Mouse (Mus musculus): ENCODE measurements around the gene Syngr2. TPM values are rescaled to one million over a fixed set of nuclear protein-coding genes. Genes with fewer than 3 reads are reported as not detected.

Gene Syngr2
- 8.4 and 8.8 TPM in 2 replicates for polyA plus RNA-seq (2012; rRNA removed)

DNA sequence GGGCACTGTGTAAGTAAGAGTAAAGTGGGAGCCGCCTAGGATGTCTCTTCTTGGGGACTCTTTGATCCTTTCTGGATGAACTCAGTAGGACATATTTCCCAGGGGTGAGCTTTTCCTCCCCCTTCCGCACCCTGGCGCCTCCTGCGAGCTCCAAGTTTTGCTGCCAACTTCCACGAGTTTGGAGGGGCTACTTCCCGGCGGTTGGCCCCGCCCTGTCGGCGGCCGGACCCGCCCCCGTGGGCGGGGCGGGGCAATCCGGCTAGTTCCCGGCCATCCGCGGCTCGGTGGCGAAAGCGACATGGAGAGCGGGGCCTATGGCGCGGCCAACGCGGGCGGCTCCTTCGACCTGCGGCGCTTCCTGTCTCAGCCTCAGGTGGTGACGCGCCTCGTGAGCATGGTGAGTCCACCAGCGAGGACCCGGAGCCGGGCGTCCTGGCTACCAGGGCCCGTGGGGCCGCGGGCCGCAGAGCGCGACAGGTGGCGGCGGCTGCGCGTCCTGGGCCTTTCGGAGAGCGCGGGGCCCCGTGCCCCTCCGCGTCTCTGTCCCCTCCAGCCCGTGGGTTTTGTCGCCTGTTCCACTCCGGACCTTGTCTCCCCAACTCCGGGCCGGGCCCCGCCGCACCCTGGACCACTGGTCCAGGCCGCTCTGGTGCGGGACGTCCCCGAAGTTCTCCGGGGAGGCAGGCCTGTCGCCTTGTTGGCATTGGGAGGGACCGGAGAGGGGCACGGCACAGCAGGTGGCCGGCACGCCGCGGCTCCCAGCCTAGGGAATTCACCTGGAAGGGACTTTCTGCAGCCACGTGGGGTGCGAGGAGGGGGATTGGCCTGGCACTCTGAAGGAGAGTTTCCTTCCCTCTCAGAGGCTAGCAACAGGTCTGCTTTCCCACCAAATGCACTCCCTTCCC, at the start of gene Syngr2, which contains the start of gene Gm20708:
TSS of gene Syngr2 (plus strand) at position 262 of the 905 bp plus-strand sequence.
TSS of gene Gm20708 (plus strand) at position 262 of the 905 bp plus-strand sequence.

DNA sequence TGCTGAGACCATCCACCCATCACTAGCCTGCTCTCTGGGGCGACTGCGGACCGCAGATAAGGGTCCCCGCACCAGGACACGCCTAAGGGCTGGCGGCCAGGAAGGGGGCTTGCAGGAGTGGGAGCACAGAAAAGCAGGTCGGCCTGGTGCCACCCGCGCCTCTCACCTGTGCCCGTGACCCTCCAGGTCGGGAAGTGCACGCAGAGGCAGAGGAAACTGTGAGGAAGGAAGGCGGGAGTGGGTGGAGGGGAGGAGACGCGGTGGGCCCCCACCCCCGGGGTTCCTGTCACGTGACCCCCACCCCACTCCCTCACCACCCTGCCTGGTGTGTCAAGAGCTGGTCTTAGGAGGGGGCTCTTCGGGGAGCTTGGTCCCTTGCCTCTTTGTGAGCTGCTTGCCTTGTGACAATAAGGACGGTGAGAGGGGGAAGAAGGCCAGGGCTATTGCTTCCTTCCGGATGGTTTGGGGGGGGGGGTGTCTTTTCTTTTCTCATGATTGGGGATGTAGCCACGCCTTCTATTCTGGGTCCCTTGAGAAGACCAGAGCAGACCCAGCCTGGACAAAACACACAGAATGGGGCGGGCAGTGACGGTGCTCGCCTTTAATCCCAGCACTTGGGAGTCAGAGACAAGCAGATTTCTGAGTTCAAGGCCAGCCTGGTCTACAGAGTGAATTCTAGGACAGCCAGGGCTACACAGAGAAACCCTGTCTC, 27.3 kb upstream of the Syngr2 start, which contains the start of the genes Tmc8 and Tmc6:
TSS of gene Tmc8 (plus strand) at position 84 of the 712 bp plus-strand sequence.
TSS of gene Tmc6 (minus strand) at position 206 of the 712 bp plus-strand sequence.

DNA sequence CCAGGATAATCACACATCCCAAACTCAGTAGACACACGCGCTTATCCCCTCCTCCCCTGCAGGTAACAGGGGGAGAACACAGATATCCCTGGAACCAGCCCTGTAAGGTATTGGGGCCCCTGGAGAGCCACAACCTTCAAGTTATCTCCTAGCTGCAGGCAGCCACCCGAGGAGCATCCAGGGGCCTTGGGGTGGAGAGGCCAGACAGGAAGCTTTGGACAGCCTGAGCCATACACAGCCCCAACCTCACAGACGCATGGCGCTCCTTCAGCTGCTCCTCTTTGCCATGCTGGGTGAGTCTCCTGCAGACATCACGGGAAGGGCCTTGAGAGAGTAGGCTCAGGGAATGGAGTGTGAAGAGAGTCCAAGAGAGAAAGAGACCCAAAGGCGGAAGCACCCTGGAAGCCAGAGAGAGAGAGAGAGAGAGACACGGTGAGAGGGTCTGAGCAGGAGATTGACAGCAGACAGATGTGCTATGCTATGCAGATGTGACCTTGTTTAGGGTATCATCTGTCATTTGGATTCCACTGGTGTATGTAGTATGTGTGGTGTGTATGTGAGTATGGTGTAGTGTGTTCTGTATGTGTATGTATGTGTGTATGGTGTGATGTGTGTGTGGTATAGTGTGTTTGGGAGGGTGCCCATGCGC, 11.8 kb upstream of the Syngr2 start, which contains the start of gene 6030468B19Rik:
TSS of gene 6030468B19Rik (plus strand) at position 150 of the 649 bp plus-strand sequence.

DNA sequence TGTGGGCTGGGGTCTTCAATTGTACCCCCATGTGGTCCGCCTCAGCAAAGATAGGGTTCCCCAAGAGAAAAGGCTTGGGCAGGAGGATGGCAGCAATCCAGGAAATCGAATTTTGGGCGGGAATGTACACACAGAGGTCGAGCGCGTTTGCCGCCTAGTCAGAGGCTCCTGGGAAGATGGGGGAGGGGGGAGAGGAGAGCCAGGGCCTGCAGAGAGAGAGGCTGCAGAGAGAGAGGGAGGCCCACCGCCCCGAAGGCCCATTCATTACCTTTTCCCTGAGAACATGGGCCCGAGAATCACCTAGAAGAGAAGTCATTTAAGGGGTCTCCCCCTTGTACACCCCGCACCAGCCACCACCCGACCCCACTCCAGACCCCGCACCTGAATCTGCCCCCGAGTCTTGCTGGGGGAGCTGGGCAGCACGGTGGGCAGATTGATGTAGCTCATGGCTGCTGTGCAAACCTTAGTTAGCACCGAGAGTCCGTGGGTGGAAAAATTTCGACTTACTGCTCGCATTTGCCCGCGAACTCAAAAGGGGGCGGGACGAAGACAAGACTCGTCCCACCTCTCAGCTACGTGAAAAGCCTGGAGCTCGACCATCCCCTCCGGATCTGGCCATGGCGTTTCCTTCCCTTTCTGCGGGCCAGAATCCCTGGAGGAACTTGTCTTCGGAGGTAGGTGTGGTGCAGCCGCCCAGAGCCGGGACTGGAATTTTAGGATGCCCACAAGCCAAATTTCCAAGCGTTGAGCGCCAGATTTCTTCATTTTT, 16.0 kb downstream of the Syngr2 start, which contains the start of the genes Afmid and Tk1:
TSS of gene Afmid (plus strand) at position 592 of the 769 bp plus-strand sequence.
TSS of gene Tk1 (minus strand) at position 760 of the 769 bp plus-strand sequence.

DNA sequence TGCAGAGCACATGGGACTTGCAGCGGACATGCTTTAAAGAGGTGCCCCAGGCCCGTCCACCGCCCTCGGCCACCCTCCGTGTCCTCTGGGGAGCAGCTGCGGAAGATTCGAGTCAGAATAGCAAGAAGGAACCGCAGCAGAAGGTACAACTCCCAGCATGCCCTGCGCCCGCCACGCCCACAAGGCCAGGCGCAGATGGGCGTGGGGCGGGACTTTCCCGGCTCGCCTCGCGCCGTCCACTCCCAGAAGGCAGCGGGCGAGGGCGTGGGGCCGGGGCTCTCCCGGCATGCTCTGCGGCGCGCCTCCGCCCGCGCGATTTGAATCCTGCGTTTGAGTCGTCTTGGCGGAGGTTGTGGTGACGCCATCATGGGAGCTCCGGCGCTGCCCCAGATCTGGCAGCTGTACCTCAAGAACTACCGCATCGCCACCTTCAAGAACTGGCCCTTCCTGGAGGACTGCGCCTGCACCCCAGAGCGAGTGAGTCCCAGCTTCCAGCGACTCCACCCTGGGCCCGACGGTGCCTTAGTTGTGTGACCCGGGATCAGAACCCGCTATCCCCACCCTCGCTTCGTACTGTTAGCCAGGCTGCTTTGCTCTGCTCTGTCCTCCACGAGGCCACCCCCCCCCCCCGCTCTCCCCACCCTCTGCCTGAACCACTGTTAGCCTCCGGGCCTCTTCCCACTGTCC, 39.7 kb downstream of the Syngr2 start, which contains the start of gene Birc5:
TSS of gene Birc5 (plus strand) at position 267 of the 687 bp plus-strand sequence.

DNA sequence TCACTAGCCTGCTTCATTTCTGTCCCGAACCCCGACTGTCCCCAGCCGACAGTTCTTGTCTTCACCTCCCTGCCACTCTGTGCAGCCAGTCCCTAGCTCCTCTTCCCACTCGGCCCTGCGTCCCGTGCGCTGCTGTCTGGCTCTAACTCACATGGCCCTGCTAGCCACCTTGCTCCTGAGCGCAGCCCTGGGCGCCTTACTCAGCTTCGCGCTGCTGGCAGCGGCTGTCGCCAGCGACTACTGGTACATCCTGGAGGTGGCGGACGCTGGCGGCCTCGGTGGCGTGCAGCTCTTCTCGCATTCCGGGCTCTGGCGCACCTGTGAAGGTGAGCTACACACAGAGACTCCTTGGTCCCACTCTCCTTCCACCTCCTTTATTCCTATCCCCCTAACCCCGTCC, 51.1 kb downstream of the Syngr2 start, which contains the start of gene Tmem235:
TSS of gene Tmem235 (plus strand) at position 152 of the 400 bp plus-strand sequence.

Other genes with a start within 250 kb of the Syngr2 start
- 41.2 and 48.7 TPM in 2 replicates for gene Tnrc6c, start 155.4 kb upstream of the Syngr2 start, polyA plus RNA-seq (2012; rRNA removed)
- gene Tmc8, start 27.6 kb upstream of the Syngr2 start, polyA plus RNA-seq (2012; rRNA removed), result 0.91 and 1.8 TPM in 2 replicates
- gene Tmc6, start 27.5 kb upstream of the Syngr2 start, polyA plus RNA-seq (2012; rRNA removed), result 3.4 and 4.6 TPM in 2 replicates
- 0.08 and 0.12 TPM in 2 replicates for gene 6030468B19Rik, start 12.0 kb upstream of the Syngr2 start, polyA plus RNA-seq (2012; rRNA removed)
- gene Gm20708, start within 50 bp of the Syngr2 start, polyA plus RNA-seq (2012; rRNA removed), result 0.96 and 1.4 TPM in 2 replicates
- 6.3 and 7.2 TPM in 2 replicates for gene Afmid, start 16.3 kb downstream of the Syngr2 start, polyA plus RNA-seq (2012; rRNA removed)
- gene Tk1, start 16.4 kb downstream of the Syngr2 start, polyA plus RNA-seq (2012; rRNA removed), result 16.3 and 19.4 TPM in 2 replicates
- 15.8 and 19.3 TPM in 2 replicates for gene Birc5, start 39.6 kb downstream of the Syngr2 start, polyA plus RNA-seq (2012; rRNA removed)
- 0.04 TPM in 2 replicates for gene Tmem235, start 51.1 kb downstream of the Syngr2 start, polyA plus RNA-seq (2012; rRNA removed)
- gene Tha1, start 63.8 kb downstream of the Syngr2 start, polyA plus RNA-seq (2012; rRNA removed), result 7.0 and 7.2 TPM in 2 replicates
- 8.7 and 13.5 TPM in 2 replicates for gene Socs3, start 160.4 kb downstream of the Syngr2 start, polyA plus RNA-seq (2012; rRNA removed)
- gene Pgs1, start 176.6 kb downstream of the Syngr2 start, polyA plus RNA-seq (2012; rRNA removed), result 54.1 and 56.6 TPM in 2 replicates

Data from central nervous system, embryonic 18 days (tissue).